Mouse (Mus musculus) E14TG2a.4 (cell line): Measurements from ENCODE around the gene Gpatch3.
A peak's percentile ranks its signal among the peaks of the same experiment; 100 is the strongest.

Experiments
- H3K27me3 ChIP-seq: 2 replicates; pipeline ENCODE4 v1.6.1; 2014; ENCODE audit warnings: low read length, control low read depth; ENCODE audit not compliant: insufficient read depth
- H3K36me3 ChIP-seq: 2 replicates; pipeline ENCODE4 v1.6.1; 2014; ENCODE audit warnings: low read length, control low read depth; ENCODE audit not compliant: insufficient read depth
- H3K4me1 ChIP-seq: replicated peaks from 2 replicates; pipeline ENCODE4 v1.6.1; 2014; ENCODE audit warnings: low read depth, low read length, control low read depth
- H3K4me3 ChIP-seq: replicated peaks from 2 replicates; pipeline ENCODE4 v1.5.1; 2014; ENCODE audit warnings: mild to moderate bottlenecking, low read length
- H3K9me3 ChIP-seq: 2 replicates; pipeline ENCODE4 v1.6.1; 2014; ENCODE audit warnings: low read length, control low read depth
- CTCF ChIP-seq: conservative IDR thresholded peaks from 2 replicates; pipeline ENCODE4 v1.5.1; 2014; ENCODE audit warnings: low read length
- NANOG ChIP-seq: IDR thresholded peaks from 2 replicates; pipeline ENCODE4 v1.6.1; 2014; ENCODE audit warnings: borderline replicate concordance, low read length, mixed read lengths
- POU5F1 ChIP-seq: IDR thresholded peaks from 2 replicates; pipeline ENCODE4 v1.6.1; 2014; ENCODE audit warnings: low read length, borderline replicate concordance

The Gpatch3 gene

GRCm38 (mm10) chr4:133631071-133631768, 56.7 kb downstream of the Gpatch3 start:
- Histone ChIP-seq H3K27me3 (no peaks in the 10 kb centered on the region), H3K36me3 (peaks cover 41% of the 10 kb centered on the region), H3K9me3 (no peaks in the 10 kb centered on the region), H3K4me3 (peak overlapping the region; percentile 88), H3K4me1 (peaks cover 76% of the 10 kb centered on the region)
- no peak for TF ChIP-seq NANOG
- no peak for TF ChIP-seq CTCF
- no peak for TF ChIP-seq POU5F1

- Histone ChIP-seq H3K9me3 (no peaks in the 10 kb centered on the region), H3K4me3 (peak overlapping the region; percentile 88), H3K36me3 (peaks cover 34% of the 10 kb centered on the region), H3K27me3 (no peaks in the 10 kb centered on the region), H3K4me1 (peaks cover 70% of the 10 kb centered on the region)
- TF ChIP-seq POU5F1 (no peak), NANOG (no peak), CTCF (no peak)
Observed at GRCm38 (mm10) chr4:133631769-133632411, 57.3 kb downstream of the Gpatch3 start.

GRCm38 (mm10) chr4:133632483-133633327, 58.2 kb downstream of the Gpatch3 start:
- Histone ChIP-seq H3K4me3 (peak overlapping the region; percentile 88), H3K9me3 (no peaks in the 10 kb centered on the region), H3K36me3 (peaks cover 31% of the 10 kb centered on the region), H3K4me1 (peaks cover 65% of the 10 kb centered on the region), H3K27me3 (no peaks in the 10 kb centered on the region)
- TF ChIP-seq NANOG: no peak
- no peak for TF ChIP-seq POU5F1
- TF ChIP-seq CTCF: no peak

- H3K36me3 ChIP-seq: peaks cover 29% of the 10 kb centered on the region
- peak overlapping the region; percentile 88 for H3K4me3 ChIP-seq
- no peaks in the 10 kb centered on the region for H3K9me3 ChIP-seq
- peaks cover 57% of the 10 kb centered on the region for H3K4me1 ChIP-seq
- TF ChIP-seq CTCF (peak; percentile 25; the same call in 1 of the 2 replicates), POU5F1 (no peak), NANOG (no peak)
- no peaks in the 10 kb centered on the region for H3K27me3 ChIP-seq
Observed at GRCm38 (mm10) chr4:133633332-133634042, 58.9 kb downstream of the Gpatch3 start.
